Mouse (Mus musculus) heart, postnatal 0 days (tissue): Measurements from ENCODE around the gene Anapc15. TPM values are rescaled to one million over a fixed set of nuclear protein-coding genes. Genes with fewer than 3 reads are reported as not detected.
A peak's percentile ranks its signal among the peaks of the same experiment; 100 is the strongest.

Experiments used
- ATAC-seq: fragments of 200-750 bp; cut with Nextera tagmentation; 2 replicates; pipeline ENCODE4 v1.8.0; 2017; ENCODE audit warnings: low read depth, moderate number of reproducible peaks, moderate library complexity; ENCODE audit not compliant: insufficient read depth
- DNase-seq: peaks from one replicate; pipeline ENCODE4 v3.0.0-alpha.2; 2016; ENCODE audit warnings: low spot score
- H3K27ac ChIP-seq: fragments of 300-500 bp; sonication (generic); 2 replicates; pipeline ENCODE4 v1.5.1; 2014; ENCODE audit warnings: low read depth, mild to moderate bottlenecking
- H3K27me3 ChIP-seq: fragments of 300-500 bp; sonication (generic); 2 replicates; pipeline ENCODE4 v1.6.1; 2014; ENCODE audit warnings: low read length, mixed read lengths; ENCODE audit not compliant: control insufficient read depth, insufficient read depth
- H3K36me3 ChIP-seq: fragments of 300-500 bp; sonication (generic); replicated peaks from 2 replicates; pipeline ENCODE4 v1.6.1; 2014; ENCODE audit warnings: low read length, mixed read lengths; ENCODE audit not compliant: control insufficient read depth, insufficient read depth
- H3K4me1 ChIP-seq: fragments of 300-500 bp; sonication (generic); 2 replicates; pipeline ENCODE4 v1.6.1; 2014; ENCODE audit warnings: antibody characterized with exemption; ENCODE audit not compliant: control insufficient read depth, insufficient read depth
- H3K4me2 ChIP-seq: fragments of 300-500 bp; sonication (generic); 2 replicates; pipeline ENCODE4 v1.6.1; 2014; ENCODE audit warnings: low read depth, mild to moderate bottlenecking, low read length, moderate library complexity
- H3K4me3 ChIP-seq: fragments of 300-500 bp; sonication (generic); 2 replicates; pipeline ENCODE4 v1.5.1; 2014; ENCODE audit warnings: low read depth, low read length
- H3K9ac ChIP-seq: fragments of 300-500 bp; sonication (generic); replicated peaks from 2 replicates; pipeline ENCODE4 v1.6.1; 2014; ENCODE audit warnings: low read depth, low read length, mixed read lengths
- H3K9me3 ChIP-seq: fragments of 300-500 bp; sonication (generic); replicated peaks from 2 replicates; pipeline ENCODE4 v1.6.1; 2016; ENCODE audit warnings: low read length; ENCODE audit not compliant: control insufficient read depth
- CTCF ChIP-seq: IDR thresholded peaks from 2 replicates; pipeline ENCODE4 v1.5.1; 2016; ENCODE audit warnings: antibody characterized with exemption, control low read depth, low read depth
- EP300 ChIP-seq: IDR thresholded peaks from 2 replicates; pipeline ENCODE4 v1.6.1; 2016; ENCODE audit warnings: antibody characterized with exemption, low read depth
- WGBS: fragments of 180-500 bp; shearing (Covaris S2); extraction: QIAGEN DNeasy Blood & Tissue Kit; methylation state at CpG from one replicate; pipeline ENCODE4 v1.1.7; 2014; 5-methylcytosine and 5-hydroxymethylcytosine counted together
- polyA plus RNA-seq: library from polyadenylated mRNA; unstranded; fragments of >200 nt; fragmentation: Nextera tagmentation; extraction: Ambion mirVana; gene quantifications from 2 replicates; pipeline ENCODE4 v1.2.1, GENCODE M21; 2015
- total RNA-seq: library from RNA; depleted of rRNA; stranded (reverse); fragments of >200 nt; gene quantifications from 2 replicates; pipeline ENCODE4 v1.2.3, GENCODE M21; 2014; ENCODE audit warnings: low replicate concordance

Gene Anapc15
- total and polyA plus RNA-seq, 2 experiments from 2014 or later, result 38.7 to 45.1 TPM

- no peak overlapping the region for H3K4me3 ChIP-seq
- no peak overlapping the region for H3K9ac ChIP-seq
- peaks cover 44% of the 10 kb centered on the region for H3K36me3 ChIP-seq
- DNase-seq (no peak), ATAC-seq (no peak)
- WGBS, result 51% methylated on average over 32 of the region's 32 CpGs
- H3K4me1 ChIP-seq, result peaks cover 12% of the 10 kb centered on the region
- no peaks in the 10 kb centered on the region for H3K9me3 ChIP-seq
- no peak overlapping the region for H3K4me2 ChIP-seq
- H3K27ac ChIP-seq, result no peak overlapping the region
- peaks cover 36% of the 10 kb centered on the region for H3K27me3 ChIP-seq
- no peak for TF ChIP-seq EP300
- peak; percentile 40 for TF ChIP-seq CTCF
Observed at GRCm38 (mm10) chr7:101822836-101823757, 40.4 kb upstream of the Anapc15 start.

GRCm38 (mm10) chr7:101823758-101824630 is 39.5 kb upstream of the Anapc15 start:
- Histone ChIP-seq H3K36me3 (peaks cover 53% of the 10 kb centered on the region), H3K9ac (no peak overlapping the region)

GRCm38 (mm10) chr7:101830373-101830772 is 33.1 kb upstream of the Anapc15 start:
- Histone ChIP-seq H3K9ac (no peak overlapping the region), H3K4me3 (no peak overlapping the region), H3K9me3 (no peaks in the 10 kb centered on the region), H3K36me3 (peaks cover 83% of the 10 kb centered on the region), H3K4me2 (no peak overlapping the region), H3K27ac (no peak overlapping the region), H3K27me3 (no peaks in the 10 kb centered on the region), H3K4me1 (peaks cover 8% of the 10 kb centered on the region)
- WGBS, result 100% methylated on average over 3 of the region's 3 CpGs
- ATAC-seq, result no peak
- no peak for DNase-seq
- TF ChIP-seq CTCF (peak; percentile 10; the same call in 1 of the 2 replicates), EP300 (no peak)

More at GRCm38 (mm10) chr7:101823758-101824630, 39.5 kb upstream of the Anapc15 start:
- ATAC-seq (no peak), DNase-seq (no peak)
- Histone ChIP-seq H3K4me2 (no peak overlapping the region), H3K27ac (no peak overlapping the region), H3K9me3 (no peaks in the 10 kb centered on the region), H3K4me1 (peaks cover 12% of the 10 kb centered on the region), H3K4me3 (no peak overlapping the region), H3K27me3 (peaks cover 27% of the 10 kb centered on the region)
- 77% methylated on average over 18 of the region's 18 CpGs for WGBS
- TF ChIP-seq CTCF (no peak), EP300 (no peak)

GRCm38 (mm10) chr7:101831437-101831836 is 32.1 kb upstream of the Anapc15 start:
- DNase-seq, result no peak
- Histone ChIP-seq H3K4me1 (peaks cover 8% of the 10 kb centered on the region), H3K9me3 (no peaks in the 10 kb centered on the region), H3K9ac (no peak overlapping the region), H3K4me2 (no peak overlapping the region), H3K4me3 (no peak overlapping the region), H3K36me3 (peaks cover 73% of the 10 kb centered on the region), H3K27me3 (no peaks in the 10 kb centered on the region), H3K27ac (no peak overlapping the region)
- no peak for TF ChIP-seq EP300
- no peak for TF ChIP-seq CTCF
- 94% methylated on average over 8 of the region's 8 CpGs for WGBS
- ATAC-seq, result no peak

- TF ChIP-seq EP300 (no peak), CTCF (no peak)
- ATAC-seq (no peak), DNase-seq (no peak)
- H3K27ac ChIP-seq, result no peak overlapping the region
- H3K9ac ChIP-seq, result no peak overlapping the region
- H3K9me3 ChIP-seq, result no peaks in the 10 kb centered on the region
- H3K4me1 ChIP-seq, result peaks cover 8% of the 10 kb centered on the region
- H3K36me3 ChIP-seq, result peaks cover 63% of the 10 kb centered on the region
- no peak overlapping the region for H3K4me3 ChIP-seq
- no peaks in the 10 kb centered on the region for H3K27me3 ChIP-seq
- 91% methylated on average over 4 of the region's 4 CpGs for WGBS
- H3K4me2 ChIP-seq, result no peak overlapping the region
Observed at GRCm38 (mm10) chr7:101832372-101832771, 31.1 kb upstream of the Anapc15 start.
